Mouse (Mus musculus) kidney, postnatal 0 days (tissue): Measurements from ENCODE around the gene Nfyc. TPM values are rescaled to one million over a fixed set of nuclear protein-coding genes. Genes with fewer than 3 reads are reported as not detected.
A peak's percentile ranks its signal among the peaks of the same experiment; 100 is the strongest.

Experiments used
- ATAC-seq: fragments of 200-750 bp; cut with Nextera tagmentation; replicated peaks from 2 replicates; pipeline ENCODE4 v1.8.0; 2017; ENCODE audit warnings: low read depth, moderate number of reproducible peaks, moderate TSS enrichment, moderate library complexity; ENCODE audit not compliant: low FRiP score
- DNase-seq: peaks from one replicate; pipeline ENCODE4 v3.0.0-alpha.2; 2016; ENCODE audit warnings: low spot score
- H3K27ac ChIP-seq: fragments of 300-500 bp; sonication (generic); 2 replicates; pipeline ENCODE4 v1.5.1; 2014; ENCODE audit warnings: mild to moderate bottlenecking
- H3K27me3 ChIP-seq: fragments of 300-500 bp; sonication (generic); 2 replicates; pipeline ENCODE4 v1.6.1; 2014; ENCODE audit warnings: low read length, mixed read lengths; ENCODE audit not compliant: insufficient read depth
- H3K36me3 ChIP-seq: fragments of 300-500 bp; sonication (generic); 2 replicates; pipeline ENCODE4 v1.6.1; 2014; ENCODE audit warnings: low read length, mixed read lengths; ENCODE audit not compliant: insufficient read depth
- H3K4me1 ChIP-seq: fragments of 300-500 bp; sonication (generic); replicated peaks from 2 replicates; pipeline ENCODE4 v1.6.1; 2014; ENCODE audit warnings: antibody characterized with exemption, low read length, mixed read lengths; ENCODE audit not compliant: insufficient read depth
- H3K4me2 ChIP-seq: fragments of 300-500 bp; sonication (generic); 2 replicates; pipeline ENCODE4 v1.6.1; 2014; ENCODE audit warnings: mild to moderate bottlenecking, low read length, moderate library complexity, mixed read lengths
- H3K4me3 ChIP-seq: fragments of 300-500 bp; sonication (generic); replicated peaks from 2 replicates; pipeline ENCODE4 v1.5.1; 2014; ENCODE audit warnings: low read depth, low read length
- H3K9ac ChIP-seq: fragments of 300-500 bp; sonication (generic); 2 replicates; pipeline ENCODE4 v1.6.1; 2014; ENCODE audit warnings: low read depth, low read length
- H3K9me3 ChIP-seq: fragments of 300-500 bp; sonication (generic); replicated peaks from 2 replicates; pipeline ENCODE4 v1.6.1; 2016; ENCODE audit warnings: low read length, inconsistent platforms, mixed read lengths
- CTCF ChIP-seq: IDR thresholded peaks from 2 replicates; pipeline ENCODE4 v1.5.1; 2016; ENCODE audit warnings: antibody characterized with exemption, low read depth, mild to moderate bottlenecking, moderate library complexity
- WGBS: fragments of 180-500 bp; shearing (Covaris S2); extraction: QIAGEN DNeasy Blood & Tissue Kit; methylation state at CpG from one replicate; pipeline ENCODE4 v1.1.7; 2014; 5-methylcytosine and 5-hydroxymethylcytosine counted together
- polyA plus RNA-seq: library from polyadenylated mRNA; unstranded; fragments of >200 nt; fragmentation: Nextera tagmentation; extraction: Ambion mirVana; gene quantifications from 2 replicates; pipeline ENCODE4 v1.2.1, GENCODE M21; 2015

Gene Nfyc
- polyA plus RNA-seq, 1 experiment from 2014 or later = 108 TPM

DNA sequence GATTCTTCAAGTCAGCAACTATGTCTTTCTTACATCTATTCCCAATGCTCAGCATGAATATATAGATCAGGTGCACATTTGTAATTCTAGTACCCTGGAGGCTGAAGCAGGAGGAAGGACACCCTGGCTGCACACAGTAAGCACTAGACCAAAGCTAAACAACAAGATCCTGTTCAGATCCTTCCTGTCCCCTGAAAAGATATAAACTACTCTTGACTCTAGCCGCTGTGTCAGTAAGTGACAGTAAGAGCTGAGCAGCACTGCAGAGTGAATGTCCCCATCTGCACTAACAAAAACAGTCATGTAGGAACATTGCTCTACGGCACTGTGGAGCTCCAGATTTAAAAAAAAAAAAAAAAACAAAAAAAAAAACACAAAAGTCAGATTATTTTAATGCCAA, 13.4 kb downstream of the Nfyc start:
- Histone ChIP-seq H3K4me2 (no peak overlapping the region), H3K9ac (no peak overlapping the region), H3K9me3 (no peaks in the 10 kb centered on the region), H3K4me3 (no peak overlapping the region), H3K36me3 (no peaks in the 10 kb centered on the region), H3K27me3 (no peaks in the 10 kb centered on the region), H3K4me1 (peaks cover 31% of the 10 kb centered on the region), H3K27ac (peak overlapping the region; percentile 25; the same call in 1 of the 2 replicates)
- TF ChIP-seq CTCF = no peak
- WGBS = 35% methylated on average over 2 of the region's 2 CpGs
- ATAC-seq (no peak), DNase-seq (no peak)

DNA sequence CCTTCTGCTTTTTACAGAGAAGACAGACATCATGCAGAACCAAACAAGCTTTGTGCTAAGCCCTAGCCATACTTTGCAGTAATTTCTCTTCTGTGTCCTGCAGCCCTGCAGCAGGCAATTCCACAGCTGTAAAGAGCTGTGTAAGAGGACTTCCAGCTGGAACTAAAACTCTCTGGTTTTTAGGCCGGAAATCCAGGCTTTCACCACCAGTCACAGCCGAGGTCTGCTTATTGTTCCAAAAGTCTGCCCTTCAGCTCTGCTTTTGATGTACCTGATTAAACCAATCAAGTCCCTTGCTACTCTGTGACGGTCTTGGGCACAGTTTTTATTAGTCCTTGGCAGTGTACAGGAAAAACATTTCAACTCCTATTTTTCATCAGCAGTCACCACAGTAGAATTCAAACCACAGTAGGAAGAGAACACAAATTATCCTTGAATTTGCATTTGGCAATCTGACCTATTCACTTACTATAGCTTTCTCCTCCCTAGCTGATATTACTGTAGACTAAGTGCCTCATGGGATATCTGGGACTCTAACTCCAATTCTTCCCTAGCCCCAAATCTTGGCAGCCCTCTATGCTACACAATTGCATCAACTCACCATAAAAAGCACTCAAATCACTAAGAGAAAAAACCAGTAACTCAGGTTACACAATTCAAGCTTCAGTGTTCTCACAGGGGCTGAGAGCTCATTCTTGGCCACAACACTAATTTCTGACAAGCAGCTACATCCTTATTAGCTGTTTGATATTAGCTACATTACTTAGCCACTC, 14.2 kb downstream of the Nfyc start:
- Histone ChIP-seq H3K4me2 (peak overlapping the region; percentile 67), H3K9ac (0 out of 2 replicates have a peak overlapping the region, but pooled peaks have one; percentile 10), H3K36me3 (no peaks in the 10 kb centered on the region), H3K4me3 (no peak overlapping the region), H3K9me3 (no peaks in the 10 kb centered on the region), H3K27me3 (no peaks in the 10 kb centered on the region), H3K27ac (peak overlapping the region; percentile 93), H3K4me1 (peaks cover 32% of the 10 kb centered on the region)
- DNase-seq (peak; percentile 62), ATAC-seq (no peak)
- TF ChIP-seq CTCF = no peak
- WGBS = 16% methylated on average over 3 of the region's 3 CpGs

DNA sequence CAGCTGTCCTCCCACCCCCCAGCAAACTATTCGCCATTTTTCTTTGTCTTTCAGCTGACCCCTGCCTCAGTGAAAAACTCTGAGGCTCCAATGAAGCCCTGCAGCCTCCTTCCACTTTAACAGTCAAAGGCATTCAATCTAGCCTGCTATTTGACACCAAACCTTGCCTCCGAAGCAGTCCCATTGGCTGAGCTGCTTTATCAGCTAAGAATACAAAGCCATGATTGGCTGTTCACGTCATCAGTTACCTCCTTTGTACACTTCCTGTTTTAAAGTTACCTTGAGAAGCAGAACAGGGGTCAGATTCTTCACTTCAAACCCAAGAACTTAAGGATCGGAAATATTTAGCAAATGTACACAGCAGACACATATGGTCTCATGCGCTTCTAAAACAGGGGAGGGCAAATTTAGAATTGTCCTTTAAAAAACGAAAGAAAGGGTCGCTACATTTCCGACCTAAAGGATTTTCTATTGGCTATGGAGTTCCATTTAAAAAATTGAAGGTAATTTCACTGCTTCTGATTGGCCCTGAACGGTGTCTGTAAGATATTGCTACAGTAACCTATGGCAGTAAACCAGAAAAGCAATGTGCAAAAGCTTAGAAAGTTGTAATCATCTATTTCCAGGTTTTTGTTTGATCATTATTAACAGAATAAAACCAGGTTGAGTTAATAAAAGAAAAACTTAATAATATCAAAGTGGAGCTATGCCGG, 15.6 kb downstream of the Nfyc start:
- ATAC-seq = peak; percentile 95
- Histone ChIP-seq H3K27me3 (no peaks in the 10 kb centered on the region), H3K9me3 (no peaks in the 10 kb centered on the region), H3K9ac (peak overlapping the region; percentile 65), H3K27ac (peak overlapping the region; percentile 93), H3K4me1 (peaks cover 32% of the 10 kb centered on the region), H3K4me3 (peak overlapping the region; percentile 51), H3K4me2 (peak overlapping the region; percentile 67), H3K36me3 (no peaks in the 10 kb centered on the region)
- peak; percentile 99 for DNase-seq
- no peak for TF ChIP-seq CTCF
- 7% methylated on average over 10 of the region's 10 CpGs for WGBS

DNA sequence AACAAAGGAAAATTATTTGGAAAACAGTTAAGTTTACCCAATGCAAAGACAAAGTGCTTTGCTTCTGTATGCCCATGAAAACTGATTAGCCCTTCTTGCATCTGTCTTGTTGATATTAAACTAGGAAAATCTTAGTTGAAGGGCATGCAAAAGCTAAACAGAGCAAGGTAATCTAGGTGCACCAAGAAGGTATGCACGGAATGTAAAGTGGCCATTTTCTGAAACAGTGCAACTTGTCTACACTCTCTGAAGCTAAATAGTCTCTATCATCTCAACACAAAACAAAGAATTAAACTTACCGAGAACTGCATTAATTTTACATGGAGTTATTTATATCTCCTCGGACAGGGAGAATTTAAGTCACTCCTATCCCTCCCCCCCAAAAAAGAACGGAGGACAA, 16.2 kb downstream of the Nfyc start:
- Histone ChIP-seq H3K27ac (peak overlapping the region; percentile 93), H3K4me1 (peaks cover 29% of the 10 kb centered on the region), H3K9me3 (no peaks in the 10 kb centered on the region), H3K9ac (peak overlapping the region; percentile 65), H3K4me3 (peak overlapping the region; percentile 51), H3K4me2 (peak overlapping the region; percentile 67), H3K36me3 (no peaks in the 10 kb centered on the region), H3K27me3 (no peaks in the 10 kb centered on the region)
- DNase-seq (peak; percentile 41), ATAC-seq (no peak)
- no peak for TF ChIP-seq CTCF
- 4% methylated on average over 4 of the region's 4 CpGs for WGBS

DNA sequence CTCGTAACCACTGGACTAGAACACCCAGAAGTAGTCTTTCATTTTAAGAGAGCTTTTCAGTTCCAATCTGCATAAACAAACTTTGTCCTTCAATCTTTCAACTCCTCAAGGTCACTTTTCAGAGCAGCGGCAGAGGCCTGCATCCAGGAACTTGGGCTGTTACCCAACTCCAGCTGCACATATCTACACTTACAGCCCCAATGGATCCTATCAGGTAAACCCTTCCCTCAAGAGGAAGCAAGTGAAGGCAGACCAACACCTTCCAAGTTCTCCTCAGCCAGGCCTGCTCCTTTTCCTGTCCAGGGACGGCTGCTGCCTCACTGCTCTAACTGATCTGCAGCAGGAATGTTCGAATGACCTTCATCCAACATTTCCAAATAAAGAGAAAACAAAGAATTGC, 17.2 kb downstream of the Nfyc start:
- Histone ChIP-seq H3K9ac (peak overlapping the region; percentile 65), H3K27me3 (no peaks in the 10 kb centered on the region)

DNA sequence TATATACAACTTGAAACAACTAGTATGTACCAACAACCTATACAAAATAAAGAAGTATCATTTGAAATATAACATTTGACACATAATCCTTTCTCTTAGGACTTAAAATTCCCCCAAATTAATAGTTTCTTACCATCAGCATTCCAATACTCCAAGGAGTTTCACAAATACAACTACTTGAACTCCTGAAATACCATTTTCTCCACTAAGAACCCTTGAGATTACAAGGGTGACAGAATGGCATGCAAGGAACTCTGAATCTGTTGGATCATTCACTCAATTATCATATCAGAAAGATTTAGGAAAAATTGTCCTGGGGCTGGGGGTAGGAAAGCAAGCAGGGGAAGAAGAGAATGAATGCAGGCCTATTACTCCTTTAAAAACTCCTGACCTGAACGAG, 17.6 kb downstream of the Nfyc start:
- Histone ChIP-seq H3K27me3 (no peaks in the 10 kb centered on the region), H3K4me3 (peak overlapping the region; percentile 51), H3K4me1 (peaks cover 27% of the 10 kb centered on the region), H3K36me3 (no peaks in the 10 kb centered on the region), H3K9me3 (no peaks in the 10 kb centered on the region), H3K27ac (peak overlapping the region; percentile 93), H3K9ac (peak overlapping the region; percentile 65), H3K4me2 (peak overlapping the region; percentile 67)
- ATAC-seq (no peak), DNase-seq (no peak)
- 29% methylated on average over 1 of the region's 1 CpGs for WGBS
- no peak for TF ChIP-seq CTCF

More for the DNA sequence above, 17.2 kb downstream of the Nfyc start:
- ATAC-seq (peak; percentile 15; the same call in 1 of the 2 replicates), DNase-seq (peak; percentile 70)
- Histone ChIP-seq H3K27ac (peak overlapping the region; percentile 93), H3K9me3 (no peaks in the 10 kb centered on the region), H3K4me3 (peak overlapping the region; percentile 51), H3K4me2 (peak overlapping the region; percentile 67), H3K36me3 (no peaks in the 10 kb centered on the region), H3K4me1 (peaks cover 27% of the 10 kb centered on the region)
- no peak for TF ChIP-seq CTCF
- 18% methylated on average over 4 of the region's 4 CpGs for WGBS
